Mouse (Mus musculus) ovary, adult 10 weeks (tissue): ENCODE measurements around the gene Gm1330. TPM values are rescaled to one million over a fixed set of nuclear protein-coding genes. Genes with fewer than 3 reads are reported as not detected.

Experiments
- polyA plus RNA-seq: library from polyadenylated mRNA; stranded (reverse); fragments of 350-450 nt; fragmentation: Illumina TruSeq; extraction: RNeasy Lipid Tissue Mini Kit (QIAGEN cat#74804); gene quantifications from one replicate; pipeline ENCODE4 v1.2.3, GENCODE M21; 2014

The Gm1330 gene
- polyA plus RNA-seq = not detected

DNA sequence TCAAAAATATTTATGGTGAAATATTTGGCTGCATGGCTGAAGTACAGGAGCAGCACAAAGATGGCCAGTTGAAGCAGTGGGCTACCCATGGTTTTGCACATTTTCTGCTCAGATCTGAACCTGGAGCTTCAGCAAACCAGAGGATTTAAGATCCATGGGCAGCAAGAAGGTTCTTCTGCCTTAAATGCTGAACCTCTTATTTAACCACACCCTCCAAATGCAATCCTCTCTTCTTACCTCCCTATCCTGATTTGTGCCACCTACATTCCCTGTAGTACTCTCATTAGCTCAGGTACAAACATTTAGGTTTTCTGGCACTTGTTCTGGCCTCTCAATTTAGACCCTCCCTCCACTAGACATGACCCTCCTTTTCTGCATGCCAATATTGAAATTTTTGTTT, at the start of gene Gm1330:
TSS of gene Gm1330 (minus strand) at position 101 of the 400 bp plus-strand sequence.

DNA sequence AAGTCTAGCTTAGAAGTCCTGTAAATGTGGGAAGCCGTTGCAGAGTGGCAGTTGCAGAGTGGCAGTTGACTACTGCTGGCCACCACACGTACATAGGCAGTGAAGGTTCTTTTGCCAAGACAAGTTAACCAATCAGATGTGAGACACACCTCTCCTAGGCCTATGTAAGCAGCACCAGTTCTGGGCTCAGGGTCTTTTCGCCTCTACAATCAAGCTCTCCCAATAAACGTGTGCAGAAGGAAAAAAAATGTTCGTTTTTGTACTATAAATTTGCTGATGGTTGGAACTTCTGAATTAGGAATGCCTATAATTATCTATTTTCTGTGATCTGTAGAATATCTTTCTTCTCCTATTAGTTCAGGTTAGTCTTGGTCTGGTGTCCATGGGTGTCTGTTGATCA, 14.1 kb upstream of the Gm1330 start, which contains the start of gene Gm10750:
TSS of gene Gm10750 (minus strand) at position 101 of the 400 bp plus-strand sequence.

Other genes with a start within 250 kb of the Gm1330 start
- gene Cst11, start 231.8 kb downstream of the Gm1330 start, polyA plus RNA-seq = not detected
- not detected for gene 8030411F24Rik, start 221.2 kb downstream of the Gm1330 start, polyA plus RNA-seq
- 47.0 TPM for gene Cst12, start 213.9 kb downstream of the Gm1330 start, polyA plus RNA-seq
- 150 TPM for gene Cst8, start 204.5 kb downstream of the Gm1330 start, polyA plus RNA-seq
- not detected for gene Cst13, start 183.2 kb downstream of the Gm1330 start, polyA plus RNA-seq
- gene Cst9, start 168.1 kb downstream of the Gm1330 start, polyA plus RNA-seq = 0.83 TPM
- gene 9230104L09Rik, start 138.2 kb downstream of the Gm1330 start, polyA plus RNA-seq = 6.6 TPM
- gene Cst3, start 127.6 kb downstream of the Gm1330 start, polyA plus RNA-seq = 20.3 TPM
- gene Gm10750, start 14.0 kb upstream of the Gm1330 start, polyA plus RNA-seq = not detected